Mouse (Mus musculus): ENCODE data around the gene Rimbp2. TPM values are rescaled to one million over a fixed set of nuclear protein-coding genes. Genes with fewer than 3 reads are reported as not detected.
A peak's percentile ranks its signal among the peaks of the same experiment; 100 is the strongest.

Gene Rimbp2
- polyA plus RNA-seq, 1 experiment: not detected

DNA sequence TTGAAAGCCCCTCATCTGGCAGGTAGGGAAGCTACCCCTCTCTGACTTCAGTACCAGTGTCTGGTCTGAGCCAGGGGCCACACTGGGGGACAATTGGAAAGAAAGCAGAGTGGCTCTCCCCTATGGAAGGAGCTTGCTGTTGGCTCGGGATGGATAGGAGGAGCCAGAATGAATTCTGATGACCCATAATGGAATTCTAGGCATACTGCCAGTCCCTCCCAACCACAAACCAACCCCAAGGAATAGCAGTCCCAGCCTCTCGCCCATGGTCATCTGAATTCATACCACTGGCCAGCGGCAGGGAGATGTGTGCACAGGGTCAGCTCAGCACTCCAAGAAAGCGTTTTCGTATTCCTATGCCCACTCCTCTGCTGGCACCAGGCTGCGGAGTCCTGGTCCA lies 141.9 kb downstream of the Rimbp2 start:
- H3K4me1 ChIP-seq (ENCODE audit: control insufficient read depth, insufficient read depth, low read length): peaks cover 73% of the 10 kb centered on the region
- no peak overlapping the region for H3K4me3 ChIP-seq (ENCODE audit: insufficient read depth, low read depth, low read length)
- 72% methylated on average over 6 of the region's 6 CpGs for WGBS
- no peak for TF ChIP-seq POLR2A (IDR thresholded peaks at IDR 0.05; ENCODE audit: insufficient read depth, low read depth, low read length)
- TF ChIP-seq CTCF (IDR thresholded peaks at IDR 0.05; ENCODE audit: insufficient read depth, low read depth, low read length): no peak
- 0 out of 2 replicates have a peak overlapping the region, but pooled peaks have one; percentile 13 for H3K27ac ChIP-seq (ENCODE audit: insufficient read depth, low read depth, low read length)

DNA sequence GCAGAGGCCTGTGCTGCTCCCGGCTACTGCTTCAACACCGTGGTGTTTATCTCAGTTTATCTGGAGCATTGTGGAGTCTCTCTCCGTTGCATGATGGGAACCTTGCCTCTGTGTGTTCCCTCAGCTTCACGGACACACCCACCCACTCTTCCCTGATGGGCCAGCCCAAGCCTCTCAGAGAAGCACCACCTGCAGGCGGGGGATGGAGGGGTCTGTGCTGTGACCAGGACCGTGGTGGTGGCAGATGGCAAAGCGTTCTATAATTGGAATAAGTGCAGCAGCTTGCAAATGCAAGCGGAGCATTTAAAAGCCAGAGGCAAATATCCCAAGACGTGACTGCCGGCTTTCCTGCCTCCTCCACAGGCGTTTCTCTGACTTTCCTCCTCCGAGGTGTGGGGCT lies 143.3 kb downstream of the Rimbp2 start:
- Histone ChIP-seq H3K4me1 (ENCODE audit: control insufficient read depth, insufficient read depth, low read length) (peaks cover 64% of the 10 kb centered on the region), H3K4me3 (ENCODE audit: insufficient read depth, low read depth, low read length) (no peak overlapping the region), H3K27ac (ENCODE audit: insufficient read depth, low read depth, low read length) (peak overlapping the region; percentile 55)
- 29% methylated on average over 12 of the region's 12 CpGs for WGBS
- TF ChIP-seq POLR2A (IDR thresholded peaks at IDR 0.05; ENCODE audit: insufficient read depth, low read depth, low read length) (no peak), CTCF (IDR thresholded peaks at IDR 0.05; ENCODE audit: insufficient read depth, low read depth, low read length) (no peak)

DNA sequence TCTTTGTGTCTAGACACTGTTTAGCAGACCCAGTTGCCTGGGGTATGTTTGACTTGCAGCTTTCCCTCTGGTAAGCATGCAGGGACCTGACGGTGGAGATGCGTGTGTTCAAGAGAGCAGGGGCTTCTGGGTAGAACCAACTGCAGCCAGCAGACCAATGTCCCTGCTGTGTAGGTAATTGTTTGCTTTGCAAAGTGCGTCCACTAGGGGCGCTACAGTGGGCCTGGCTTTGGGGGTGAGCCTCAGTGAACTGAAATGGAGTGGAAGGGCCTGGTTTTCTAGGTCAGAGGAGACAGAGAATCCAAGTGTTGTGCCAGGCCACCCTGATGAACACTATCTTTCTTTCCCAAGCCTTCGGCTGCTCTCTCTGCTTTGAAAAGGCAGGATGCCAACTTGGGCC lies 143.9 kb downstream of the Rimbp2 start:
- 45% methylated on average over 5 of the region's 5 CpGs for WGBS
- Histone ChIP-seq H3K4me1 (ENCODE audit: control insufficient read depth, insufficient read depth, low read length) (peaks cover 62% of the 10 kb centered on the region), H3K4me3 (ENCODE audit: insufficient read depth, low read depth, low read length) (no peak overlapping the region), H3K27ac (ENCODE audit: insufficient read depth, low read depth, low read length) (peak overlapping the region; percentile 55)
- no peak for TF ChIP-seq POLR2A (IDR thresholded peaks at IDR 0.05; ENCODE audit: insufficient read depth, low read depth, low read length)
- TF ChIP-seq CTCF (IDR thresholded peaks at IDR 0.05; ENCODE audit: insufficient read depth, low read depth, low read length): peak; percentile 79

DNA sequence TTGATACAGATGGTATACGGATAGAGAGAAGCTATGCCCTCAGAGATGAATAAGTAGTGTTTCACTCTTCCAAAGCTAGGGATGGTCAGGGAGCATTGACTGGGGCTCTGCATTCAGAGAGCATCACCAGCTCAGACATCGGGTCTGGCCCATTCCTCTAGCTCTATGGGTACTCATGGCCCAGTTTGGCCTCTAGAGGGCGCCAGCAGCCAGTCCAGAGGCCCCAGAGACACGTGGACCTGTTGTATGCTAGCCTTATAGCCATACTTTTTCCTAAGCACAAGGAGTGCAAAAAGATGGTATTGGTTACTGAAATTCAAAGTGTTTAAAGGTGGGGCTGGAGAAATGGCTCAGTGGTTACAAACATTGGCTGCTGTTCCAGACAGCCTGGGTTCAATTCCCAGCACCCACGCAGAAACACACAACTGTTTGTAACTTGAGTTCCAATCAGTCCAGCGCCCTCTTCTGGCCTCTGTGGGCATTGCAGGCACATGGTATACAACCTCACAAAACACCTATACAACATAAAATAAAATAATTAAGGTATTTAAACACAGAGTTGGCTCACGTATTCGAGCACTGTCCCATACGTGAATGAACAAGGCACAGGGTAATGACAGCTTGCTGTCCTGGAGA lies 144.6 kb downstream of the Rimbp2 start:
- Histone ChIP-seq H3K27ac (ENCODE audit: insufficient read depth, low read depth, low read length) (no peak overlapping the region), H3K4me3 (ENCODE audit: insufficient read depth, low read depth, low read length) (no peak overlapping the region), H3K4me1 (ENCODE audit: control insufficient read depth, insufficient read depth, low read length) (peaks cover 59% of the 10 kb centered on the region)
- TF ChIP-seq CTCF (IDR thresholded peaks at IDR 0.05; ENCODE audit: insufficient read depth, low read depth, low read length): no peak; the same call in 1 of the 2 replicates
- no peak for TF ChIP-seq POLR2A (IDR thresholded peaks at IDR 0.05; ENCODE audit: insufficient read depth, low read depth, low read length)
- WGBS: 61% methylated on average over 9 of the region's 9 CpGs

DNA sequence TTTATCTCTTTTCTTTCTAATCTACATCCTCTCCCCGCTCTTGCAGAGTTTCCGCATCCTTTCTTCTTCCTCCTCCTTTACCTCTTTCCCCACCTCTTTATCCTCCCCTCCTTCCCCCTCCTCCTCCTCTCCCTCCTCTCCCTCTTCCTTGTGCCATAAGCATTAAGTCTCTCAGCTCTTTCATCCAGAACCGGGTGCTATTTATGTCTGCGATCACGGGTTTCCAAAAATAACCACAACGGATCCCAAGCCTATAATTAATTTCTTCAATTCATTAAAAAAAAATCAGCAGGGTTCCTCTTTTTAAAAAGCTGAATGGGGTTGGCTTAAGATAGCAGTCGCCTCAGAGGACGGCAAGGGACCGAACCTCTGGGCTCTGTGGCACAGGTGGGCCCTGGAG lies 145.9 kb downstream of the Rimbp2 start:
- H3K27ac ChIP-seq (ENCODE audit: insufficient read depth, low read depth, low read length): no peak overlapping the region
- peaks cover 49% of the 10 kb centered on the region for H3K4me1 ChIP-seq (ENCODE audit: control insufficient read depth, insufficient read depth, low read length)
- H3K4me3 ChIP-seq (ENCODE audit: insufficient read depth, low read depth, low read length): no peak overlapping the region
- TF ChIP-seq POLR2A (IDR thresholded peaks at IDR 0.05; ENCODE audit: insufficient read depth, low read depth, low read length): no peak
- TF ChIP-seq CTCF (IDR thresholded peaks at IDR 0.05; ENCODE audit: insufficient read depth, low read depth, low read length): no peak
- whole genome bisulfite sequencing: 28% methylated on average over 9 of the region's 9 CpGs

DNA sequence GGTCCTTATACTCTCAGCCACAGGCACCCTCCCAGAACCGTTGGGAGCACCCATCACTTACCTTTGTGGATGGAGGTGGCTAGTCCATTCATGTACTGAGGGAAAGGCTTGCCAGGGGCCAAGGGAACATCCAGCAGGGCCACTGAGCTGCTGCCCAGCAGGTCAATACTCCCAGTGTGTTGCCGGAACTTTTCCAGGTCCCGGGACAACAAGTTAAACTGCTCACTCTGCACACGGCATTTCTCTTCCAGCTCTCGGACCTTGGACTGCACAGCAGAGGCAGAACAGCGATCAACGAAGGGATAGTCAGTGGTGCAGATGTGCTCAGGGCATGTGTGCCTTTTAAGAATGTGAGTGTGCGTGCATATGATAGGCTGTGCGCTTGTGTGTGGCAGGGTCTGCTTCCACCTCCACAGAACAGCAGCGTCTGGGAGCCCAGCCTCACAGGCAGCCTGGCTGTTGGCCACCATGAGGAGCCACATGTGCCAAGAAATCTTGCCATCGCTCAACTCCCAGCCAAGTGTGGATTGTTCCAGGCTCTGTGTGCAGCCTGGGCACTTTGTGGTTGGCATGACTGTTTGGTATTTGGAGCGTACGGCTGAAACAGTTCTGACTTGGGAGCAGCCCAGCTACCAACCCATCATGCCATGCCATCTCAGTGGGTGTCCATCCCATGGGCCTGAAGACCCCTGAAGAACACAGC lies 146.8 kb downstream of the Rimbp2 start:
- 55% methylated on average over 13 of the region's 13 CpGs for WGBS
- Histone ChIP-seq H3K4me1 (ENCODE audit: control insufficient read depth, insufficient read depth, low read length) (peaks cover 43% of the 10 kb centered on the region), H3K4me3 (ENCODE audit: insufficient read depth, low read depth, low read length) (no peak overlapping the region), H3K27ac (ENCODE audit: insufficient read depth, low read depth, low read length) (no peak overlapping the region)
- TF ChIP-seq POLR2A (IDR thresholded peaks at IDR 0.05; ENCODE audit: insufficient read depth, low read depth, low read length): no peak
- TF ChIP-seq CTCF (IDR thresholded peaks at IDR 0.05; ENCODE audit: insufficient read depth, low read depth, low read length): no peak

DNA sequence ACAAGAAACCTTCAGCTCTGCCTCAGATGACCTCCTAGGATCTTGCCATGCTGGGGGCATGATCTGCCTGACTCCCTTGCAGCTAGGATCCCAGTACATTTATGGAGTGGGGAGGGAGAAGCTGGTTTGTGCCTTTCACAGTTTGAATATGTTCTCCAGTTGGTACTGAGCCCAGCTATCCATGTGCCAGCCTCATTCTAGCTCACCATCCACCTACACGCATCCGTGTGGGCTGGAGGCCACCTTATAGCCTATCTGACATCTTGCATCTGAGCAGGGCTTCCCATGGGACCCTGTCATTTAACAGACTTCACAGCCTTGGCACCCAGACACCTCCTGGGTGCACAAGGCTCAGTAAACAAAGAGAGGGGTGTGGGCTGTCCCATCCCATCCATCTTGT lies 148.2 kb downstream of the Rimbp2 start:
- Histone ChIP-seq H3K4me3 (ENCODE audit: insufficient read depth, low read depth, low read length) (no peak overlapping the region), H3K4me1 (ENCODE audit: control insufficient read depth, insufficient read depth, low read length) (peaks cover 30% of the 10 kb centered on the region), H3K27ac (ENCODE audit: insufficient read depth, low read depth, low read length) (no peak overlapping the region)
- WGBS: 68% methylated on average over 2 of the region's 2 CpGs
- TF ChIP-seq CTCF (IDR thresholded peaks at IDR 0.05; ENCODE audit: insufficient read depth, low read depth, low read length): no peak
- TF ChIP-seq POLR2A (IDR thresholded peaks at IDR 0.05; ENCODE audit: insufficient read depth, low read depth, low read length): no peak

DNA sequence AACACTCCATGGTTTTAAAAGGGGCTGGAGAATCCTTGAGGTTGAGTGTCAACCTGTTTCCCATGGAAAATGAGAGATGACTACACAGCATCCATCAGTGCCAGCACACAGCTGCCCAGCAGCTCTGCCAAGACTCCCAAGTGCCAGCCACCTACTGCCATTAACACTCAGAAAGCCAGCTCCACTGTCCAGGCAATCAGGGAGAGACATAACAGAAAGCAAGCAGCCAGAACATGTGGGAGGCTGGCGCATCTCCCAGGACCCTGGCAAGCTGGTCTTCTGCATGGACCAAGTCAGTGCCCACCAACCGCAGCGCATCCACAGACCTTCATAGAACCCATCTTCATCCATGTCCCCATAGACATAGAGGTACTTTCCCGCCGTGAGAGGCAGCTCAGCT lies 152.7 kb downstream of the Rimbp2 start:
- H3K27ac ChIP-seq (ENCODE audit: insufficient read depth, low read depth, low read length): no peak overlapping the region
- TF ChIP-seq CTCF (IDR thresholded peaks at IDR 0.05; ENCODE audit: insufficient read depth, low read depth, low read length) (no peak), POLR2A (IDR thresholded peaks at IDR 0.05; ENCODE audit: insufficient read depth, low read depth, low read length) (no peak)
- H3K4me1 ChIP-seq (ENCODE audit: control insufficient read depth, insufficient read depth, low read length): no peaks in the 10 kb centered on the region
- WGBS: 82% methylated on average over 5 of the region's 5 CpGs
- no peak overlapping the region for H3K4me3 ChIP-seq (ENCODE audit: insufficient read depth, low read depth, low read length)

DNA sequence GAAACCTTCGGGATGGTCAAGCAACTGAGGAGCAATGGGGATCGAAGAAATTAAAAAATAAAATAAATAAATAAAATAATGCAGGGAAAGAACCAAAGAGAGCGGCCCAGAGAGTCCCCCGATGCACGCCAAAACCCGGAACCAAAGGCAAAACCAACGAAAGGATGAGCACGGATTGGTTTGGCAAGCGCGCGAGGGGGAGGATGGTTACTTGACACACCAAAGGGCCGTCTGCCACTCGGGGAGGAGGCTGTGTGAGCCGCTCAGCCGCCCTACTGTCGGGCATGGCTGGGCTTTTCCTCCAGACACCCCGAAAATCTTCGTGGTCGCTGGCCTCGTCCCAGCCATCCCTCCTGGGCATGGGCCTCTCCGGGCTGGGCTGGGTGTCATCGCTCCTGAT lies 171.7 kb downstream of the Rimbp2 start:
- Histone ChIP-seq H3K4me1 (ENCODE audit: control insufficient read depth, insufficient read depth, low read length) (peaks cover 10% of the 10 kb centered on the region; the same call in 1 of the 2 replicates), H3K4me3 (ENCODE audit: insufficient read depth, low read depth, low read length) (no peak overlapping the region), H3K27ac (ENCODE audit: insufficient read depth, low read depth, low read length) (no peak overlapping the region)
- 83% methylated on average over 22 of the region's 22 CpGs for WGBS
- TF ChIP-seq CTCF (IDR thresholded peaks at IDR 0.05; ENCODE audit: insufficient read depth, low read depth, low read length): no peak
- no peak for TF ChIP-seq POLR2A (IDR thresholded peaks at IDR 0.05; ENCODE audit: insufficient read depth, low read depth, low read length)
